Mouse (Mus musculus) 416B (cell line): ENCODE results near the gene Zfp629.

Source experiments
- DNase-seq: peaks from one replicate; pipeline ENCODE4 v3.0.0; 2011; ENCODE audit warnings: low read depth

Gene Zfp629

DNA sequence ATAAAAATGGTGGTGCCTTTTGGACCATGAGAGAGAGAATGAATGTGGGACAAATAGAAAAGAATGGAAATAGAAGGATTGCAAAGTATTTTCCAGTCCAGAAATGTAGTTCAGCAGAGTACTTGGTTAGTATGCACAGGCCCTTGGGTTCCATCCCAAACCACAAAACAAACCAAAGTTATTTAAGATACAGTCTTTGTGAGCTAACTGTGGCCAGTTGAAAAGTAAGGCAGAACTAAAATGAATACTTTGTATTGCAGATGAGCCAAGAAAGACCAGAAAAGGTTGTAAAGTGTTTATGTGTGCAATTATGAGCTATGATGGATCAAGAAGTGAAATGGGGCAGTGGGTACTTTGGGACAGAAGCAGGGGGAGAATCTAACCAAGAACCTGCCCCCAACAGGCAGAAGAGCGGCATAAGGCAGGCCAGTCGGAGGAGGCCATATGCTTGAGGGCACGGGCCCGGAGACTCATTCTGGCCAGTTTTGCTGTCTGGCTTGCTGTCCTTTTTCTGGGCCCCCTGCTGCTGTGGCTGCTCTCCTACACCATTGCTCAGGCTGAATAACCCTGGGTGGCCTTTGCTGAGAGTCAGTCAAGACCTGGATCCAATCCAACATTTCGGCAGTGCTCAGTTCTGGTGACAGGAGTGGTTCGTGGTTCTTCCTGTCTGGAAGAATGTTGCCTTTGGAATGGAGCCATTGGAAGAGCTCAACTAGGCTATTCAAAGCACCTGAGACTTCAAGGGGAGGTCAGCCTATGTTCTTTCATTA lies 51.0 kb downstream of the Zfp629 start:
- no peak for DNase-seq

DNA sequence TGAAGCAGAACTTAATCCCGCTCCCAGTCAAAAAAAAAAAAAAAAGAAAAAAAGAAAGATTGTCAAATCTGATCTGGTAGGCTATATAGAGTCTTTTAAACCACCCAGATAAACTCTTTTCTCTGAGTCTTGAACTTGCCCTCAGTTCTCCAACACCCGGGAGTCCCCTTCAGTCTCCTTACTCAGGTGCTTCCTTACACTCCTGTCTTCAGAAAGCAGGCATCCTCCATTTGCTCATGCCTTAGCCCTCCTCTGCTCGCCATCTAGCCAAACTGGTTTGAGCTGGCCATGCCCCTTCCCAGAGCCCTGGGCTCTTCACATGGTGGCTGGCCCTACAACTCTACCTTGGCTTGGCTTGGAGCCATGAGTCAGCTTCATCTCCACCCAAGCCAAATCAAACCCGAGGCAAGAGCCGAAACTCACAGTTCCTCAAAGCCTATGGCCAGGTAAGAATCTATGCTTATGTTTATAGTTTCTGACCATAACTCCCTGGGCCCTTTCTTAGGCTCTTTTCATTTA lies 54.2 kb downstream of the Zfp629 start, which contains the start of gene Tmem265:
Gene Tmem265, plus strand, starts transcription at position 51 of the 519 bp plus-strand sequence.
- DNase-seq, result no peak

DNA sequence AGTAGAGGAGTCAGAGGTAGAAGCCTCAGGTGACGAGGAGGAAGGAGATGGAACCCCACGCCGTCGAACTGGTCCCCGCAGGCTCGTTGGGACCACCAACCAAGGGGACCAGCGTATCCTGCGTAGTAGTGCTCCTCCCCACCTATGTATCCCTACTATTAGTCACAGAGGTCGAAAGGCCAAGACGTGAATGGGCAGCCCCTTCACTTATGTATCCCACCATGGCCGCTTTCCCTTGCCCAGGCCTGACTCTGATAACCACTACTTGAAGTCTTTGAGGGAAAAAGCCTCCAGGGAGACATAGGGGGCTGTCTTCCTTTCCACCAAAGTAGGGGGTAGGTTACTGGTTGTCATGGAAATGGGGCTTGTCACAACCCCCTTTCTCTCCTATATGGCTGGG lies 55.0 kb downstream of the Zfp629 start:
- no peak for DNase-seq
